Mouse (Mus musculus) stomach, embryonic 14.5 days (tissue): Measurements from ENCODE around the gene Tmem95. TPM values are rescaled to one million over a fixed set of nuclear protein-coding genes. Genes with fewer than 3 reads are reported as not detected.

Source experiments
- microRNA-seq: library from miRNA; unstranded; fragments of <30 nt; microRNA quantifications from one replicate; pipeline ENCODE4, GENCODE M21; 2016
- polyA plus RNA-seq: library from polyadenylated mRNA; unstranded; fragments of >200 nt; fragmentation: Nextera tagmentation; extraction: Ambion mirVana; gene quantifications from 2 replicates; pipeline ENCODE4 v1.2.1, GENCODE M21; 2014

The Tmem95 gene
- polyA plus RNA-seq, 1 experiment from 2014 or later = not detected

Small RNAs within 50 kb of the gene (microRNA-seq; reads per million reads assigned to microRNA genes)
- not detected for gene Mir6924

Other genes starting within 250 kb of the Tmem95 start
- 20.9 and 26.0 TPM in 2 replicates for gene Fxr2, start 245.0 kb downstream of the Tmem95 start, polyA plus RNA-seq
- 4.1 and 4.7 TPM in 2 replicates for gene Sox15, start 222.7 kb downstream of the Tmem95 start, polyA plus RNA-seq
- 49.9 and 50.2 TPM in 2 replicates for gene Mpdu1, start 215.4 kb downstream of the Tmem95 start, polyA plus RNA-seq
- 12.5 and 16.4 TPM in 2 replicates for gene Cd68, start 211.9 kb downstream of the Tmem95 start, polyA plus RNA-seq
- gene Eif4a1, start 205.6 kb downstream of the Tmem95 start, polyA plus RNA-seq = 654 and 666 TPM in 2 replicates
- gene Senp3, start 195.9 kb downstream of the Tmem95 start, polyA plus RNA-seq = 88.1 and 102 TPM in 2 replicates
- gene Tnfsf13, start 192.2 kb downstream of the Tmem95 start, polyA plus RNA-seq = 0.67 TPM in 1 of 2 replicates, not detected in the other
- gene Tnfsf12, start 182.2 kb downstream of the Tmem95 start, polyA plus RNA-seq = 9.9 and 11.7 TPM in 2 replicates
- 5.5 TPM in 2 replicates for gene Tnfsfm13, start 181.9 kb downstream of the Tmem95 start, polyA plus RNA-seq
- 39.3 and 43.6 TPM in 2 replicates for gene Polr2a, start 119.4 kb downstream of the Tmem95 start, polyA plus RNA-seq
- not detected in 2 replicates for gene Slc35g3, start 116.0 kb downstream of the Tmem95 start, polyA plus RNA-seq
- 3.9 and 4.0 TPM in 2 replicates for gene Zbtb4, start 112.1 kb downstream of the Tmem95 start, polyA plus RNA-seq
- 6.7 and 7.5 TPM in 2 replicates for gene Chrnb1, start 82.1 kb downstream of the Tmem95 start, polyA plus RNA-seq
- gene Fgf11, start 76.2 kb downstream of the Tmem95 start, polyA plus RNA-seq = 2.1 and 3.6 TPM in 2 replicates
- 12.2 and 15.0 TPM in 2 replicates for gene Tmem102, start 72.4 kb downstream of the Tmem95 start, polyA plus RNA-seq
- not detected in 2 replicates for gene Gm39566, start 62.7 kb downstream of the Tmem95 start, polyA plus RNA-seq
- gene Spem2, start 59.6 kb downstream of the Tmem95 start, polyA plus RNA-seq = not detected in 2 replicates
- 0.41 TPM in 1 of 2 replicates, not detected in the other for gene Spem1, start 55.8 kb downstream of the Tmem95 start, polyA plus RNA-seq
- 10.6 and 11.9 TPM in 2 replicates for gene Nlgn2, start 40.2 kb downstream of the Tmem95 start, polyA plus RNA-seq
- 433 and 495 TPM in 2 replicates for gene Tmem256, start 39.5 kb downstream of the Tmem95 start, polyA plus RNA-seq
- 102 and 110 TPM in 2 replicates for gene Plscr3, start 31.6 kb downstream of the Tmem95 start, polyA plus RNA-seq
- gene Tnk1, start 19.3 kb downstream of the Tmem95 start, polyA plus RNA-seq = 11.1 TPM in 2 replicates
- gene Kctd11, start 3.4 kb upstream of the Tmem95 start, polyA plus RNA-seq = 5.0 and 5.3 TPM in 2 replicates
- gene Acap1, start 17.5 kb upstream of the Tmem95 start, polyA plus RNA-seq = 3.5 and 4.0 TPM in 2 replicates
- 8.5 and 10.4 TPM in 2 replicates for gene 2810408A11Rik, start 23.0 kb upstream of the Tmem95 start, polyA plus RNA-seq
- gene Neurl4, start 23.1 kb upstream of the Tmem95 start, polyA plus RNA-seq = 12.6 and 12.7 TPM in 2 replicates
- gene Gps2, start 35.9 kb upstream of the Tmem95 start, polyA plus RNA-seq = 71.3 and 80.0 TPM in 2 replicates
- 1,510 and 1,553 TPM in 2 replicates for gene Eif5a, start 43.9 kb upstream of the Tmem95 start, polyA plus RNA-seq
- 6.6 and 8.9 TPM in 2 replicates for gene Ybx2, start 57.8 kb upstream of the Tmem95 start, polyA plus RNA-seq
- 31.3 and 31.5 TPM in 2 replicates for gene Slc2a4, start 70.2 kb upstream of the Tmem95 start, polyA plus RNA-seq
- 196 and 205 TPM in 2 replicates for gene Cldn7, start 86.8 kb upstream of the Tmem95 start, polyA plus RNA-seq
- gene Ctdnep1, start 103.1 kb upstream of the Tmem95 start, polyA plus RNA-seq = 27.2 and 29.5 TPM in 2 replicates
- 104 and 111 TPM in 2 replicates for gene Elp5, start 104.5 kb upstream of the Tmem95 start, polyA plus RNA-seq
- gene Gabarap, start 113.1 kb upstream of the Tmem95 start, polyA plus RNA-seq = 496 and 523 TPM in 2 replicates
- gene Phf23, start 117.8 kb upstream of the Tmem95 start, polyA plus RNA-seq = 40.2 and 47.9 TPM in 2 replicates
- gene Dvl2, start 122.6 kb upstream of the Tmem95 start, polyA plus RNA-seq = 29.0 and 29.9 TPM in 2 replicates
- gene Acadvl, start 137.4 kb upstream of the Tmem95 start, polyA plus RNA-seq = 61.3 and 62.7 TPM in 2 replicates
- 12.4 and 13.8 TPM in 2 replicates for gene Dlg4, start 138.9 kb upstream of the Tmem95 start, polyA plus RNA-seq
- not detected in 2 replicates for gene Asgr1, start 176.1 kb upstream of the Tmem95 start, polyA plus RNA-seq
- 0.54 TPM in 1 of 2 replicates, not detected in the other for gene Asgr2, start 214.6 kb upstream of the Tmem95 start, polyA plus RNA-seq